Mouse (Mus musculus) thymus, adult 2 months (tissue): ENCODE measurements around the gene Atpaf1.

Experiments used
- CTCF ChIP-seq: fragments of 200-500 bp; IDR thresholded peaks from 2 replicates; pipeline ENCODE4 v1.5.1; 2012; ENCODE audit warnings: mild to moderate bottlenecking, control low read depth, low read length, moderate library complexity, borderline replicate concordance; ENCODE audit not compliant: control insufficient read depth, poor library complexity, insufficient read depth; ENCODE audit errors: extremely low read depth
- POLR2A ChIP-seq: fragments of 200-500 bp; IDR thresholded peaks from 2 replicates; pipeline ENCODE4 v1.6.1; 2012; ENCODE audit warnings: mild to moderate bottlenecking, low read length, control low read depth, moderate library complexity; ENCODE audit not compliant: control insufficient read depth, poor library complexity, insufficient read depth; ENCODE audit errors: extremely low read depth

DNA sequence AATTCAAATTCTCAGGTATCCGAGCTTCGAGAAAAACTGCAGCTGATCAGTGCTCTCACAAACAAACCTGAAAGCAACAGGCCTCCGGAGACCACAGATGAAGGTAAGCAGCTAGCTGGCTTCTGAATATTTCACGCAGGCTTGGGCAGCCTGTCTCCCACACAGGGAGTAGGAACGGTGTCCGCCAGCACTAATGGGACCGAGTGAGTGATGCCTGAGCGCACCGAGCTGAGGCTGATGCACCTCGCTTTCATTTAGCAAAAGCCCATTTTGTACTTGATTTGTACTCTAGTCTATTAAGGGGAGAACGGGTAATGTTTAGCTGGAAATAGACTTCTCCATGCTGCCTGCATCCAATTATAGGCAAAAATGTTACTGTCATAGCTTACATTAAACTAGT, 20.0 kb upstream of the Atpaf1 start:
- TF ChIP-seq POLR2A (no peak), CTCF (no peak)
